Mouse (Mus musculus): ENCODE measurements around the gene Ugt2b37. TPM values are rescaled to one million over a fixed set of nuclear protein-coding genes. Genes with fewer than 3 reads are reported as not detected.
"Not testable (repeated sequence)": the region's sequence is repeated elsewhere in the genome, so short reads cannot be mapped to it uniquely, and the experiment has no call there.

The Ugt2b37 gene
- total RNA-seq (2021): under 1 TPM; 0.45 to 0.93 TPM
- long read RNA-seq, experiment 1: 0 reads
- long read RNA-seq, experiment 2, partial matches to known transcripts: 1 of 4 reads
- long read RNA-seq, experiment 2, other reads (novel, unspliced or antisense): 0 of 4 reads

GRCm38 (mm10) chr5:87254676-87255075 lies at the start of gene Ugt2b37:
Gene Ugt2b37, minus strand, starts transcription at chr5:87254804.
- not testable (repeated sequence) for DNase-seq

GRCm38 (mm10) chr5:87286180-87286579 lies 31.6 kb upstream of the Ugt2b37 start:
- not testable (repeated sequence) for DNase-seq

DNA sequence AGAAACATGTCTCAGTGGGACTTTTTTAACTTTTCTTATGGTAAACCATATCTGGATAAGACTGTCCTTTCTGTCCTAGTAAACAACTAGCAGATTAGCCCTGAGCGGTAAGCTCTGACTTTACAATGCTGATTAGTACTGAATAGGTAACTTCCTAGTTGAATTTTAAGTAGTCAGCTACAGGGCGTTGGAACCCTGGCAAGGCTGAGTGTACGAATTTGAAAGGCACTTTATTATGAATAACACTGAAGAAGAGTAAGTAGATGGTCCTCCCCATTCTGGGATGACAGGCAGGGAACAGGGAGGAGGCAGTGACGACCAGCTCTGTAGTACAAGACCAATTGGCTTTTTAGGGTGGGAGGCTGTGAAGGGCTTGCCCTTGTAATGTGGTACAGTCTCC lies 21.4 kb upstream of the Ugt2b37 start:
- DNase-seq: not testable (repeated sequence)

- DNase-seq: no peak
Observed at GRCm38 (mm10) chr5:87275581-87275980, 21.0 kb upstream of the Ugt2b37 start.

- no peak for DNase-seq
Observed at GRCm38 (mm10) chr5:87255831-87256230, 1.2 kb upstream of the Ugt2b37 start.

DNA sequence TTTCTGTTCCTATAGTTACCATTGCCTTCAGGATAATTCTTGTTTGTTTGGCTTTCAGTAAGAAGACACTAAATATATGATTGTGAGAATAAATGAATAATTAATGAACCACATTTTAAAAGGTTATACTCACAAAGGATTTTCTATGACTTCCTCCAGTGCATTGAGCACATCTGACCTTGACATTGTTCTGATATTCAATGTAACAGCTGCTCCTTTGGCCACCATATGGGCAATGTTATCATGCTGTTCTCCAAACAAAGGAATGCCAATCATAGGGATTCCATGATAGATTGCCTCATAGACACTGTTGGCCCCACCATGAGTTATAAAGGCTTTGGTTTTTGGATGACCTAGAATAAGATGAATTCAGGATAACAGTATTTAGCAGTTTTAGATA lies 12.5 kb downstream of the Ugt2b37 start:
- not testable (repeated sequence) for DNase-seq

DNA sequence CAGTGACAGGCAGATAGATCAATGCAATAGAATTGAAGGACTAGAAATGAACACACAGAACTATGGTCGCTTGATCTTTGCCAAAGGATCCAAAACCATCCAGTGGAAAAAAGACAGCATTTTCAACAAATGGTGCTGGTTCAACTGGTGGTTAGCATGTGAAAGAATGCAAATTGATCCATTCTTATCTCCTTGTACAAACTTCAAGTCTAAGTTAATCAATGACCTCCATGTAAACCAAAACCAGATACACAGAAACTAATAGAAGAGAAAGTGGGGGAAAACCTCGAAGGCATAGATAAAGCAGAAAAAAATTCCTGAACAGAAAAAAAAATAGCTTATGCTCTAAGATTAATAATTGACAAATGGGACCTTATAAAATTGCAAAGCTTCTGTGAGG lies 58.2 kb downstream of the Ugt2b37 start:
- not testable (repeated sequence) for DNase-seq

Other genes starting within 250 kb of the Ugt2b37 start
- gene Ugt2b36, start 162.2 kb downstream of the Ugt2b37 start, total RNA-seq (2021): 10 to 100 TPM; 19.0 to 40.9 TPM
- gene Ugt2b5, start 114.5 kb downstream of the Ugt2b37 start, total RNA-seq (2021): 10 to 100 TPM; 11.3 to 22.5 TPM
- gene Ugt2a3, start 82.4 kb upstream of the Ugt2b37 start, total RNA-seq (2021): 1 to 10 TPM in 1 of 2 experiments, under 1 TPM in 1; 0.85 to 1.7 TPM
- under 1 TPM in 1 of 2 experiments, not detected in 1; 0.36 TPM for gene Ugt2b38, start 169.4 kb upstream of the Ugt2b37 start, total RNA-seq (2021)
- gene Ugt2a2, start 227.5 kb upstream of the Ugt2b37 start, total RNA-seq (2021): not detected
- gene Gm43638, start 232.0 kb upstream of the Ugt2b37 start, total RNA-seq (2021): not detected
- not detected for gene Ugt2a1, start 236.1 kb upstream of the Ugt2b37 start, total RNA-seq (2021)

Data from adrenal gland, postnatal 10 days (tissue).